10 mouse cellular contexts compared by ENCODE assay signal in the genomic region with DNA sequence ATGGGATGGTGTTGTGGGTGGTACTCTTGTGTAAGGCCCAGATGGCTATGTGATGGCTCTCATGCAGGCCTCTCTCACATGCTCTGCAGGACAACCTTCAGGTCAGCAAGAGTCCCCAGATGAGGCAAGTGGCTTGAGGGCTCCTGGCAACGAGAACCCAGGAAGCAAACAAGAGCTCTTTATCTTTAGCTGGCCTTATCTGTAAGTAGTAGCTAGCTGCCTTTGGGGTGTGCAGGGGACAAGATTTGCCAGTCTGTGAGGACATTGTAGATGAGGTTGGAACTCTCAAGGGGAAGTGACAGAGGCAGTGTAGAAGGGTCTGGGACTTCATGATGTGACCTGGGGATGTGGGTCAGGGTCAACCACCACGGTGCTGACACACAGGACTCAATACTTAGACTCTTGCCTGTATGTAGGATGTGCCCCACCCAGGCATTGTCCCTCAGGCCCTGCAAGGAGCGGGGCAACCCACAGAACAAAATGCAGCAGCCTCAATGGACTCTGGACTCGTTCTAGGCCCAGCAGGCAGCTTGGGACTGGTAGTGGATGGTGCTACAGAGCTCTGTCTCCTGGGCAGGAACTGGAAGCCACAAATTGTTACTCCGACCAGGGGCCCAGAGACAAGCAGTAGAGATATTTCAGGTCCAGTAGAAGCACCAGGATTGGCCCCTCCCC. TPM values are rescaled to one million over a fixed set of nuclear protein-coding genes. Genes with fewer than 3 reads are reported as not detected.
A peak's percentile ranks its signal among the peaks of the same experiment; 100 is the strongest.
DNase-seq lines count a peak whose midpoint lies in the region; ATAC-seq and TF ChIP-seq lines count a peak whose summit lies in the region.
"Had no signal": no experiment of that assay in that cellular context is flagged by ENCODE, and none has a peak within 500 bp of the region (broad histone marks: within the 10 kb centered on the region; RNA-seq: fewer than 3 reads in every experiment).

No protein-coding gene starts in this region.

- no peak for DNase-seq in hindbrain, embryonic 10.5 days (ENCODE audit: low spot score)
- DNase-seq in G1E (ENCODE audit: low spot score) = no peak
- no peak for DNase-seq in adipocyte (ENCODE audit: low spot score)

- H3K4me3 ChIP-seq in hindbrain, embryonic 10.5 days = no peak overlapping the region
- no peak overlapping the region for H3K4me3 ChIP-seq in hindbrain, embryonic 16.5 days (ENCODE audit: low read length)
- H3K4me3 ChIP-seq in G1E (ENCODE audit: low read depth, low read length) = no peak overlapping the region; the same call in 1 of the 2 replicates
- no peak overlapping the region for H3K4me3 ChIP-seq in liver, embryonic 16.5 days (ENCODE audit: low read depth, low read length)
- H3K4me3 ChIP-seq in forebrain, embryonic 16.5 days (replicated peaks; ENCODE audit: low read length) = no peak overlapping the region
- H3K4me3 ChIP-seq: myocyte had no signal

- ATAC-seq in hindbrain, embryonic 16.5 days = no peak
- peak; percentile 40 for ATAC-seq in G1E (ENCODE audit: extremely low read depth, insufficient number of reproducible peaks, low FRiP score, poor library complexity, severe bottlenecking)
- ATAC-seq in erythroblast, adult 5-6 weeks (replicated peaks; ENCODE audit: low FRiP score, poor library complexity, severe bottlenecking) = peak; percentile 41
- ATAC-seq in liver, embryonic 16.5 days (ENCODE audit: low read depth) = 0 out of 2 replicates have a peak, but pooled peaks have one; percentile 3
- no peak for ATAC-seq in forebrain, embryonic 16.5 days
- no peak for ATAC-seq in erythroid progenitor cell, adult 5-6 weeks (replicated peaks; ENCODE audit: low FRiP score, poor library complexity, severe bottlenecking)
- ATAC-seq: Patski had no signal

- 79% methylated on average over 5 of the region's 5 CpGs for WGBS in hindbrain, embryonic 10.5 days
- 65% methylated on average over 5 of the region's 5 CpGs for WGBS in hindbrain, embryonic 16.5 days
- WGBS in liver, embryonic 16.5 days (ENCODE audit: insufficient replicate concordance) = 15% methylated on average over 5 of the region's 5 CpGs
- WGBS in forebrain, embryonic 16.5 days = 81% methylated on average over 5 of the region's 5 CpGs

- H3K9ac ChIP-seq in hindbrain, embryonic 16.5 days (ENCODE audit: low read depth, low read length) = no peak overlapping the region
- H3K9ac ChIP-seq in liver, embryonic 16.5 days (ENCODE audit: low read depth, low read length) = no peak overlapping the region
- H3K9ac ChIP-seq in forebrain, embryonic 16.5 days (replicated peaks; ENCODE audit: low read depth, low read length) = no peak overlapping the region

- 0 out of 2 replicates have a peak, but pooled peaks cover 1% of the 10 kb centered on the region for H3K36me3 ChIP-seq in hindbrain, embryonic 10.5 days
- H3K36me3 ChIP-seq in hindbrain, embryonic 16.5 days (ENCODE audit: control insufficient read depth, insufficient read depth, low read length) = no peaks in the 10 kb centered on the region
- H3K36me3 ChIP-seq in G1E (replicated peaks) = peaks cover 52% of the 10 kb centered on the region
- peaks cover 10% of the 10 kb centered on the region for H3K36me3 ChIP-seq in liver, embryonic 16.5 days (ENCODE audit: control insufficient read depth, insufficient read depth)
- H3K36me3 ChIP-seq in forebrain, embryonic 16.5 days (ENCODE audit: control insufficient read depth, insufficient read depth) = no peaks in the 10 kb centered on the region

- H3K27ac ChIP-seq in hindbrain, embryonic 10.5 days = peak overlapping the region; percentile 24
- no peak overlapping the region for H3K27ac ChIP-seq in hindbrain, embryonic 16.5 days (ENCODE audit: low read depth, low read length)
- H3K27ac ChIP-seq in liver, embryonic 16.5 days (ENCODE audit: low read length) = no peak overlapping the region
- H3K27ac ChIP-seq in forebrain, embryonic 16.5 days (ENCODE audit: low read length) = no peak overlapping the region

- TF ChIP-seq CTCF in G1E (IDR thresholded peaks at IDR 0.05; ENCODE audit: low read depth, low read length) = no peak

- H3K27me3 ChIP-seq in hindbrain, embryonic 10.5 days (ENCODE audit: insufficient read depth, poor library complexity, severe bottlenecking) = no peaks in the 10 kb centered on the region
- H3K27me3 ChIP-seq in hindbrain, embryonic 16.5 days (replicated peaks; ENCODE audit: control insufficient read depth, insufficient read depth, low read length) = no peaks in the 10 kb centered on the region
- H3K27me3 ChIP-seq in G1E (ENCODE audit: insufficient read depth, low read length) = 0 out of 2 replicates have a peak, but pooled peaks cover 2% of the 10 kb centered on the region
- H3K27me3 ChIP-seq in liver, embryonic 16.5 days (ENCODE audit: control insufficient read depth, insufficient read depth, low read depth, low read length) = no peaks in the 10 kb centered on the region
- H3K27me3 ChIP-seq in forebrain, embryonic 16.5 days (replicated peaks; ENCODE audit: control insufficient read depth, insufficient read depth, low read length) = no peaks in the 10 kb centered on the region
- H3K27me3 ChIP-seq: Patski had no signal

- no peaks in the 10 kb centered on the region for H3K9me3 ChIP-seq in hindbrain, embryonic 10.5 days
- no peaks in the 10 kb centered on the region for H3K9me3 ChIP-seq in hindbrain, embryonic 16.5 days (ENCODE audit: control insufficient read depth, low read length)
- H3K9me3 ChIP-seq in G1E (replicated peaks) = no peaks in the 10 kb centered on the region
- H3K9me3 ChIP-seq in liver, embryonic 16.5 days (replicated peaks; ENCODE audit: control insufficient read depth, low read length) = no peaks in the 10 kb centered on the region
- H3K9me3 ChIP-seq in forebrain, embryonic 16.5 days (ENCODE audit: control insufficient read depth, low read length) = no peaks in the 10 kb centered on the region

- peaks cover 27% of the 10 kb centered on the region for H3K4me1 ChIP-seq in hindbrain, embryonic 10.5 days (replicated peaks)
- no peaks in the 10 kb centered on the region; the same call in 1 of the 2 replicates for H3K4me1 ChIP-seq in hindbrain, embryonic 16.5 days (ENCODE audit: control insufficient read depth, insufficient read depth, low read depth, low read length)
- H3K4me1 ChIP-seq in G1E (ENCODE audit: insufficient read depth, low read depth, low read length) = peaks cover 39% of the 10 kb centered on the region
- peaks cover 15% of the 10 kb centered on the region for H3K4me1 ChIP-seq in liver, embryonic 16.5 days (ENCODE audit: control insufficient read depth, low read depth, low read length)
- H3K4me1 ChIP-seq in forebrain, embryonic 16.5 days (replicated peaks; ENCODE audit: control insufficient read depth, insufficient read depth, low read length) = no peaks in the 10 kb centered on the region

- no peak overlapping the region for H3K4me2 ChIP-seq in hindbrain, embryonic 16.5 days (ENCODE audit: low read length)
- peak overlapping the region; percentile 51 for H3K4me2 ChIP-seq in liver, embryonic 16.5 days (ENCODE audit: low read depth, low read length)
- no peak overlapping the region for H3K4me2 ChIP-seq in forebrain, embryonic 16.5 days (ENCODE audit: low read length)

RNA-seq across cellular contexts. Expression of a gene that starts 1.9 kb away (rescaled TPM):
- polyA plus RNA-seq in hindbrain, embryonic 10.5 days (2016; fragmentation: Nextera tagmentation; extraction: Ambion mirVana) = 1.8 and 2.0 TPM in 2 replicates
- polyA plus RNA-seq in hindbrain, embryonic 16.5 days (2015; fragmentation: Nextera tagmentation; extraction: Ambion mirVana) = 7.1 and 8.1 TPM in 2 replicates
- total RNA-seq in G1E (2014; fragmentation: Nextera tagmentation) (8.1 and 8.4 TPM in 2 replicates), G1E (2017) (24.5 and 25.7 TPM in 2 replicates)
- 9.0 and 9.5 TPM in 2 replicates for polyA plus RNA-seq in G1E (2012)
- total RNA-seq in erythroblast, adult 5-6 weeks (2015; ENCODE audit: low replicate concordance) = 54.5 and 58.0 TPM in 2 replicates
- 7.7 and 18.0 TPM in 2 replicates for total RNA-seq in erythroblast, adult 5-6 weeks (2017; ENCODE audit: low replicate concordance)
- polyA plus RNA-seq in liver, embryonic 16.5 days (2015; fragmentation: Nextera tagmentation; extraction: Ambion mirVana) = 33.9 and 43.7 TPM in 2 replicates
- 2.7 and 2.8 TPM in 2 replicates for polyA plus RNA-seq in forebrain, embryonic 16.5 days (2015; fragmentation: Nextera tagmentation; extraction: Ambion mirVana)
- 31.9 and 57.7 TPM in 2 replicates for total RNA-seq in erythroid progenitor cell, adult 5-6 weeks (2015; ENCODE audit: low replicate concordance)
- total RNA-seq in erythroid progenitor cell, adult 5-6 weeks (2017; ENCODE audit: low replicate concordance) = 21.6 and 56.7 TPM in 2 replicates

RNA-seq across cellular contexts. Expression of a gene that starts 18.9 kb away (rescaled TPM):
- polyA plus RNA-seq in hindbrain, embryonic 10.5 days (2016; fragmentation: Nextera tagmentation; extraction: Ambion mirVana) = 23.7 and 31.1 TPM in 2 replicates
- 25.7 and 29.1 TPM in 2 replicates for polyA plus RNA-seq in hindbrain, embryonic 16.5 days (2015; fragmentation: Nextera tagmentation; extraction: Ambion mirVana)
- 16.4 and 16.5 TPM in 2 replicates for total RNA-seq in G1E (2014; fragmentation: Nextera tagmentation)
- 14.9 and 16.4 TPM in 2 replicates for total RNA-seq in G1E (2017)
- 47.2 and 64.3 TPM in 2 replicates for polyA plus RNA-seq in G1E (2012)
- total RNA-seq in erythroblast, adult 5-6 weeks (2015; ENCODE audit: low replicate concordance) = 3.8 and 10.0 TPM in 2 replicates
- total RNA-seq in erythroblast, adult 5-6 weeks (2017; ENCODE audit: low replicate concordance) = 4.0 and 6.0 TPM in 2 replicates
- polyA plus RNA-seq in liver, embryonic 16.5 days (2015; fragmentation: Nextera tagmentation; extraction: Ambion mirVana) = 6.8 and 8.2 TPM in 2 replicates
- 26.0 and 27.3 TPM in 2 replicates for polyA plus RNA-seq in forebrain, embryonic 16.5 days (2015; fragmentation: Nextera tagmentation; extraction: Ambion mirVana)
- total RNA-seq in erythroid progenitor cell, adult 5-6 weeks (2015; ENCODE audit: low replicate concordance) = 5.4 and 8.0 TPM in 2 replicates
- 6.9 and 11.3 TPM in 2 replicates for total RNA-seq in erythroid progenitor cell, adult 5-6 weeks (2017; ENCODE audit: low replicate concordance)

RNA-seq across cellular contexts. Expression of a gene that starts 28.0 kb away (rescaled TPM):
- 1.8 and 2.0 TPM in 2 replicates for polyA plus RNA-seq in hindbrain, embryonic 10.5 days (2016; fragmentation: Nextera tagmentation; extraction: Ambion mirVana)
- polyA plus RNA-seq in hindbrain, embryonic 16.5 days (2015; fragmentation: Nextera tagmentation; extraction: Ambion mirVana) = 4.4 and 7.0 TPM in 2 replicates
- total RNA-seq in G1E (2014; fragmentation: Nextera tagmentation) (not detected in 2 replicates), G1E (2017) (0.11 TPM in 1 of 2 replicates, not detected in the other)
- polyA plus RNA-seq in G1E (2012) = not detected in 2 replicates
- not detected in 2 replicates for total RNA-seq in erythroblast, adult 5-6 weeks (2015; ENCODE audit: low replicate concordance)
- total RNA-seq in erythroblast, adult 5-6 weeks (2017; ENCODE audit: low replicate concordance) = not detected in 2 replicates
- 2.0 and 2.5 TPM in 2 replicates for polyA plus RNA-seq in liver, embryonic 16.5 days (2015; fragmentation: Nextera tagmentation; extraction: Ambion mirVana)
- 3.2 and 3.3 TPM in 2 replicates for polyA plus RNA-seq in forebrain, embryonic 16.5 days (2015; fragmentation: Nextera tagmentation; extraction: Ambion mirVana)
- not detected in 2 replicates for total RNA-seq in erythroid progenitor cell, adult 5-6 weeks (2015; ENCODE audit: low replicate concordance)
- not detected in 2 replicates for total RNA-seq in erythroid progenitor cell, adult 5-6 weeks (2017; ENCODE audit: low replicate concordance)

RNA-seq across cellular contexts. Expression of a gene that starts 44.5 kb away (rescaled TPM):
- 28.6 and 36.3 TPM in 2 replicates for polyA plus RNA-seq in hindbrain, embryonic 10.5 days (2016; fragmentation: Nextera tagmentation; extraction: Ambion mirVana)
- polyA plus RNA-seq in hindbrain, embryonic 16.5 days (2015; fragmentation: Nextera tagmentation; extraction: Ambion mirVana) = 95.2 and 97.8 TPM in 2 replicates
- total RNA-seq in G1E (2014; fragmentation: Nextera tagmentation) = not detected in 2 replicates
- total RNA-seq in G1E (2017) = 0.06 TPM in 1 of 2 replicates, not detected in the other
- not detected in 2 replicates for polyA plus RNA-seq in G1E (2012)
- 4.8 and 12.9 TPM in 2 replicates for total RNA-seq in erythroblast, adult 5-6 weeks (2015; ENCODE audit: low replicate concordance)
- total RNA-seq in erythroblast, adult 5-6 weeks (2017; ENCODE audit: low replicate concordance) = 8.3 and 11.3 TPM in 2 replicates
- polyA plus RNA-seq in liver, embryonic 16.5 days (2015; fragmentation: Nextera tagmentation; extraction: Ambion mirVana) = 5.1 and 6.1 TPM in 2 replicates
- 79.8 and 79.9 TPM in 2 replicates for polyA plus RNA-seq in forebrain, embryonic 16.5 days (2015; fragmentation: Nextera tagmentation; extraction: Ambion mirVana)
- 11.3 and 14.1 TPM in 2 replicates for total RNA-seq in erythroid progenitor cell, adult 5-6 weeks (2015; ENCODE audit: low replicate concordance)
- total RNA-seq in erythroid progenitor cell, adult 5-6 weeks (2017; ENCODE audit: low replicate concordance) = 9.0 and 16.9 TPM in 2 replicates

RNA-seq across cellular contexts. Expression of a gene that starts 57.7 kb away (rescaled TPM):
- polyA plus RNA-seq in hindbrain, embryonic 10.5 days (2016; fragmentation: Nextera tagmentation; extraction: Ambion mirVana) = 0.19 and 0.21 TPM in 2 replicates
- 0.15 and 0.17 TPM in 2 replicates for polyA plus RNA-seq in hindbrain, embryonic 16.5 days (2015; fragmentation: Nextera tagmentation; extraction: Ambion mirVana)
- total RNA-seq in G1E (2014; fragmentation: Nextera tagmentation) = not detected in 2 replicates
- 0.11 TPM in 1 of 2 replicates, not detected in the other for total RNA-seq in G1E (2017)
- not detected in 2 replicates for polyA plus RNA-seq in G1E (2012)
- total RNA-seq in erythroblast, adult 5-6 weeks (2015; ENCODE audit: low replicate concordance) = 1.0 TPM in 1 of 2 replicates, not detected in the other
- total RNA-seq in erythroblast, adult 5-6 weeks (2017; ENCODE audit: low replicate concordance) = not detected in 2 replicates
- not detected in 2 replicates for polyA plus RNA-seq in liver, embryonic 16.5 days (2015; fragmentation: Nextera tagmentation; extraction: Ambion mirVana)
- 0.14 and 0.35 TPM in 2 replicates for polyA plus RNA-seq in forebrain, embryonic 16.5 days (2015; fragmentation: Nextera tagmentation; extraction: Ambion mirVana)
- total RNA-seq in erythroid progenitor cell, adult 5-6 weeks (2015; ENCODE audit: low replicate concordance) = not detected in 2 replicates
- not detected in 2 replicates for total RNA-seq in erythroid progenitor cell, adult 5-6 weeks (2017; ENCODE audit: low replicate concordance)

Comparison
In these comparisons a context has a peak if more than half of its experiments do, and no peak if none do; other contexts are left out.
1. ATAC-seq: peak in G1E (single experiment), erythroblast, adult 5-6 weeks (single experiment) and liver, embryonic 16.5 days (single experiment); none in hindbrain, embryonic 16.5 days (single experiment), forebrain, embryonic 16.5 days (single experiment) and erythroid progenitor cell, adult 5-6 weeks (single experiment).